Mouse (Mus musculus) layer of hippocampus, postnatal 10 days (tissue): ENCODE measurements around the gene Fbxo4. TPM values are rescaled to one million over a fixed set of nuclear protein-coding genes. Genes with fewer than 3 reads are reported as not detected.

ENCODE experiments used
- DNase-seq, 2 experiments: peaks; one replicate each; pipeline ENCODE4 v3.0.0; 2021; ENCODE audit warnings: low spot score in 2 of 2
- long read RNA-seq: library from polyadenylated mRNA; stranded (forward); transcript quantifications from one replicate; pipeline ENCODE4 v2.0.0, GENCODE M21; 2023
- total RNA-seq, 2 experiments: library from RNA; stranded (reverse); gene quantifications; 2 replicates each; pipeline ENCODE4 v1.2.3; 2021

Fbxo4 gene
- total RNA-seq, result 10 to 100 TPM in 1 of 2 experiments, 1 to 10 TPM in 1; 8.0 to 10.6 TPM
- long read RNA-seq, transcript Fbxo4-201 (7 exons, 1,565 nt), result major isoform, 14 of 16 reads
- long read RNA-seq, partial matches to known transcripts, result 1 of 16 reads
- long read RNA-seq, other reads (novel, unspliced or antisense), result 1 of 16 reads

DNA sequence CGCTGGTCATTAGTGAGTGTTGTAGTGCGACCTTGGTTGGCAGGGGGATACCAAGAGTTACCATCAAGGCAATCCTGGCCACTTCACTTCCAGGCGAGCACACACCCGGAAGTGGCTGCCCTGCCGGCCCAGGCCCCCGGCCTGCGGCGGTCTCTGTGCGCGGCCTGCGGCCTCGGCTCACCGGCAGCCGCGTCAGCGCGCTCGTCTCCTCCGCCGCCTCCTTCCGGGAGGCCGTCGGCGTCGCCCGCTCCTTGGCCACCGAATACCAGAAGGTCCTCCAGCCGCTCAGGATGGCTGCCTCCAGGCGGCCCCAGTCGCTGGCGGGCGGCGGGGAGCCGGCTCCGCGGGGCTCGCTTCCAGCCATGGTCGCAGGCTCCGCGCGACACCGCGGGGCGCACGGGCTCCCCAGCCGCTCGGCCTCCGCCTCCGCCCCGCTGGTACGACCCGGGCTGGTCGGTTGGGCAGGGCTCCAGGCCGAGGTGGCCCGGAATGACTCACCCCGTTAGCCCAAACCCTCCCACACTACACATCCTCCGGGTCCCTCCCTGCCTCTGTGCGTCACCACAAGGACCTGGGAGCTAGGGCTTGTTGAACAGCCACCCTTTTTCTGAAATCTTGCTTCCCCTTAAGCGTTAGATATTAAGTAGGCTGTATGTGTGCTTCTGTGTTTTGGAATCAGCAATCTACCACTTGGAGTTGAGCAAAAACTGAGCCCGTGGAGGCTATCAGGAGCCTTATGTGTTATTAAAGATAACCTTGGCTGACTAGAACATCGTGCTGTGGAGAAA is at the start of gene Fbxo4:
TSS of gene Fbxo4 (minus strand) at position 513 of the 788 bp plus-strand sequence.
- peak; percentile 76 to 82 for DNase-seq

- DNase-seq, result no peak
Observed at GRCm38 (mm10) chr15:4028960-4029359, 49.6 kb upstream of the Fbxo4 start.

GRCm38 (mm10) chr15:4028411-4028700 is 49.0 kb upstream of the Fbxo4 start:
- no peak for DNase-seq

DNA sequence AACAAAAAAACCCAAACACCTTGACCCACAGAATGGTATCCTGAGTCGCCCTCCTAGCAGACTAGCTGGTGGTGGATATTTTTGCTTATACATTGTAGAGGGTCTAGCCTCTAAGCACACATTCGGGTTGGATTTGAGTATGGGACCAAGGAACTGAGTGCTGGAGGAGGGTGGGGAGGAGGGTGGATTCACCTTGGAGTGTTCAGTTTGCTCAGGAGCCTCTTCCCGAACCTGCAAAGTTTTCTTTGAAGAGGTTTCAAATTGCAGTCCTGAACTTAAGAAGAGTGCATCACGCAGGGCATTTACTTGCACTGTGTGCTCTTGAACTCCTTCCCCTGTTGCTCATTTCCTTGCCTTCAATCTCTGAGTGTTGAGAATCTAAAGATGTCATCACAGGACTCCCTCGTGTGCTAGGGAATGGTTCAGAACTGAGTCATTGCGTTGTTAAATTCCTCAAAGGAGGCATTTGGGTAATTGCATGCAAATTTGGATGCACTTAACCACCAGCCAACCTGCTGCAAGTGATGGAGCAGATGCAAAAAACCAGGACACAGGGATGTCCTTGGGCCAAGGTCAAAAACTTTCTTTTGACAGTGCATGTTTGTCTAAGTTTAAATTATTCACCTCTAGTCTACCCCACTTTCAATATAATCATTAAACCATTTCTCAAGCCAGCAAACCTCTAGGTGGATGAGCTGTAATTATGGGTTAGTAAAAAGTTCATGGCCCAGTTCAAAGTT is 48.5 kb upstream of the Fbxo4 start:
- DNase-seq, result no peak

DNA sequence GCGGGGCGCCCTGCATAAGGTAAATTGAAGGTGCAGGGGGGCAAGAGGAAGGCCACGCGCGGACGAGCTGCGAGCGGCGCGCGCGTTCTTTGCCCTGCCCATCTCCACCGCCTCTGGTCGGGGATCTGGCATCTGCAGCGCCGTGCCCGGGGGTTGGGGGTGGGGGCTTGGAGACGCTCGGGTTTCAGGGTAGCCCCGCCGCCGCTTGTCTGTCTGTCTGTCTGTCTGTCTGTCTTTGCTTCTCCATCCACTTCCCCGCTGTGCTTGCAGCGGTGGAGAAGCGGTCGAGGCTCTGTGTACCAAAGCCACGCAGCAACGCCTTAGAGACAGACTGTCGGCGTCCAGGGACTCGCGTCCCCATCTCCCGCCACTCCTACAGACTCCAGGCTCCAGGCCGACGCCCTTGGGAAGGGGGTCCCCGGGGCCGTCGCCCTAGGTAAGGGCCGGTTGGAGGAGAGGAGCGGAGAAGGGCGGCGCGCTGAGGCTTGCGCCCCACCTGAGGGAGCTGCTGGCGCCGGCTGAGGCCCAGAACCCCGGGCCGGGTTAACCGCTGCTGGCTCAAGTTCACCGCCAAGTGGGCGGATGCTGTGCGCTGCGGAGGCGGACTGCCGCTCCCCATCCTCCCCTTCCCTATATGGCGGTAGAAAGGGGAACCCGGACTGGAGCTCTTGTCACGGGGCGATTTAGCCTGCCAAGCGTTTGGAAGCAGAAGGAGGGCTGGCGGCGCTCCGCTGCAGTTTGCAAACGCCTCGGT is 47.6 kb upstream of the Fbxo4 start:
- peak; percentile 75 to 83 for DNase-seq

GRCm38 (mm10) chr15:4026231-4026773 is 46.9 kb upstream of the Fbxo4 start, which contains the start of gene Oxct1:
Gene Oxct1 (plus strand): TSS chr15:4026383.
- DNase-seq, result peak; percentile 88 to 94

DNA sequence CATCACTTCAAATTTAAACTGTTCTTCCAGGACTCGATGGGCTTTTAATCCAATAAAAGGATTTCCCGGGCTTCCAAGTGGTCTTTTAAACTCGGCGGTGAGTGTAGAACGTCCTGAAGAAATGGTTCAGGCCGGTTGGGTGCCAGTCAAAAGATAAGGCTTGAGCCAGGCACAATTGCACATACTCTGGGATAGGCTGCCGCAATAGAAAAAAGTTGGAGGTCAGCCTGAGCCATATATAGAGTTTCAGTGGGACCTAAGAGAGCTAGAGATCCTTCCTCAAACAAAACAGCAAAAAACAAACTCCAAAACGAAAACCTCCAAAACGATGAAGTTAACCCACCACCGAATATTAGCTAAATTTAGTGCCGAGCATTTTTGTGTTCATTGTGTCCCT is 46.1 kb upstream of the Fbxo4 start:
- DNase-seq, result no peak

GRCm38 (mm10) chr15:4024726-4025507 is 45.5 kb upstream of the Fbxo4 start:
- DNase-seq, result no peak

DNA sequence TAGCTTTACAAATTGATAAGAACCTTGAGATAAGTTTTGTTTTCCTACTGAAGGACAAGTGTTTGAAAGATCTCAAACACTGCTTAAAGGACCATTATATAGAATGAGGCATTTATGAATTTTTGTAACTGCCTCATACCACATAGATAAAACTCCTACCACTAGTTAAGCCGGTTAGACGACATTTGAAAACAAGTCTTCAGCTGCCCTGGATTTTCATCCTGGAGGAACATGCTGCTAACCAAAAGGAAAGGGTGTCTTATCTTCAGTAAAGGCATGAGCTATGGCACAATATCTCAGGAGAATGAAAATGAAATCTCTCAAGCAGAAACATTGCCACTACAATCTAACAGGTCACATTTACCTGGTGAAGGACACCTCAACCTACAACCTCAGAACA is 44.4 kb upstream of the Fbxo4 start:
- DNase-seq, result no peak

DNA sequence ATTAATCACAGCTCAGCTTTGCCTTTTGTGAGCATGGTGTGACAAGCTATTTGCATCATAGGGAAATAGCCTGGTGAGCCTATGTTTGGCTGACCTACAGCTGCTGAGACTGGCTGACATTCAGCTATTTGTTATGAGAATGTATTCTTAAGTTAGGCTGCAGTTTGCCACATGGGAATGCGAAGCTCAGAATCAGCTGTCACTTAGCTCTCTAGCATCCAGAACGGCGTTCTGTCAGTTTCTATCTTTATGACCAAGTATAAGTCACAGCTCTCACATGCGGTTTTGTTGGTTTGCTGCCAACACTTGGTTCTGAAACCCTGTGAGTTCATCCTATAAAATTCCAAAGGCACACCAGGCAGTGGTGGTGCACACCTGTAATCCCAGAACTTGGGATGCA is 41.3 kb upstream of the Fbxo4 start:
- DNase-seq, result no peak

GRCm38 (mm10) chr15:4013873-4014272 is 34.5 kb upstream of the Fbxo4 start:
- DNase-seq, result no peak

- no peak for DNase-seq
Observed at GRCm38 (mm10) chr15:4000536-4000935, 21.2 kb upstream of the Fbxo4 start.

DNA sequence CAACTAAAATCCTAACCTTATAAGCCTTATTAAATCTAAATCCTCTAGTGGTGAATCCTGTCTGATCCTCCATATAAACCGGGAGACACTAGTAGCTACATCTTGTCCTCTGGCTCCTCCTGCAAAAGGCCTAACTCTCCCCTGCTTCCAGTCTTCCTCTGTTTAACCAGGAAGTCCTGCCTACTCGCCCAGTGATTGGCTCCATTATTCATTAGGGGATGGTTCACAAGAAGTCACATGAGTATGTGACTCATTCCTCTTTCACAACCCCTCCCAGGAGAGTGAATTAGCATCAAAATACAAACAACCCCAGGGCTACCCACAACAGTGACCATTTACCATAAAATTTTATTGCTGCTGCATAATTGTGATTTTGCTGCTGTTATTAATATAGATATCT is 19.8 kb upstream of the Fbxo4 start:
- no peak for DNase-seq

- no peak for DNase-seq
Observed at GRCm38 (mm10) chr15:3996267-3997010, 17.1 kb upstream of the Fbxo4 start.

GRCm38 (mm10) chr15:3995448-3996266 is 16.3 kb upstream of the Fbxo4 start, which contains the start of gene AW549877:
Gene AW549877 (minus strand): TSS chr15:3995744.
- DNase-seq, result peak; percentile 96 to 98

DNA sequence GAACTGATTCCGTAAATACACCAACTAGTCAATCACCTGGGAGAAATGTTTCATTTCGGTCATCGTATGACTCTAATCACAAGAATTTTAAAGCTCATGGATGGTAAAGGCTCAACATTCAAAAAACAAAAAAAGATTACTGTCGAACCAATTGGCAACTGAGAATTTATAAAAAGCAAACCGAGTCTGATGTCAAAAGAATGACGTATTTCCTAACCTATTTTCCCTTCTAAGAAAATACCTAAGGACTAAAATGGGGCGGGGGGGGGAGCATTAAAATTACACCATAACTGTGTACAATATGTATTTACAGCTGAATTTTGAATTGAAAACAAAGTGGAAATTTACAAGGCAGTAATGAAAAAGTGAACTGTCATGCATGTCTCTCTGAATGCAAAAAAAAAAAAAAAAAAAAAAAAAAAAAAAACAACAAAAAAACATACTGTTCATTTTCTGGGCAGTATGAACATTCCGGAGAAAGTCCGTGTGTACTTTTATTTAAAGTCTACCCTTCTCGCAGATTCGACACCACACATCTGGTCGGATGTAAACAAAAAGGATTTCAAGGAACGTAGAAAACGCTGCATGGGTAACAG is 15.6 kb upstream of the Fbxo4 start:
- DNase-seq, result no peak

DNA sequence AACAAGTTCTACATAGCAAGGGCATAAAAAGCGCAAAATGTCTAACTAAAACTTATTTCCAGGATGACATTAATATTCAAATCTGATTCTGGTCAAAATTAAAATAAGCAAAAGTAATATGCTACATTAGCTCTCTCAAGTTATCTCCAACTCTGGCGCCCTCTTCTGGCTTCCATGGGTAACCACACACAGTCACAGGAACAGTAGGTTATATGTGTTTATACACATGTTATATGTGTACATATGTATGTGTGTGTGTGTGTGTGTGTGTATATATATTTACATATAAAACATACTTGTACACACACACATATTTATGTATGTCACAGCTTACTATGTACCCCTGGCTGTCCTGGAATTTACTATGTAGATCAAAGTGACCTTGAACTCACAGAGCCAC is 8.6 kb upstream of the Fbxo4 start:
- peak; percentile 41 to 55 for DNase-seq

DNA sequence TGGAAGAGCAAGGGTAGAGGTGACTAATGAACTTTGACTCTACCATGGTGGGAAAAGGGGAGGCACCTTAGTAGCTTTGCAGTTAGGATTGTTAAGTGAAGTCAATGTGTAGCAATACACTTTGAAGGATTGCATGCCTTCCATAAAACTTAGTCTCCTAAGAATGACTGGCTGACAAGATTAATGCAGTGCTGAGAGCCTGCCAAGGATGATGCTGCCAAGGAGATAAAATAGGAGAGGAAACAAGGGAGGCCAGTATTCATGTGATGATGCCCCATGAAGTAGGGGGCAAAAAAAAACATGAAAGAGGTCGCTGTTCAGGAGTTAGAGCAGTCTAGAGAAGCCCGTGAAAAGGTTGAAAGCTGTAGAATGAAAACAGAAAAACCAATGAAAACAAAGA is 5.5 kb upstream of the Fbxo4 start:
- no peak for DNase-seq

DNA sequence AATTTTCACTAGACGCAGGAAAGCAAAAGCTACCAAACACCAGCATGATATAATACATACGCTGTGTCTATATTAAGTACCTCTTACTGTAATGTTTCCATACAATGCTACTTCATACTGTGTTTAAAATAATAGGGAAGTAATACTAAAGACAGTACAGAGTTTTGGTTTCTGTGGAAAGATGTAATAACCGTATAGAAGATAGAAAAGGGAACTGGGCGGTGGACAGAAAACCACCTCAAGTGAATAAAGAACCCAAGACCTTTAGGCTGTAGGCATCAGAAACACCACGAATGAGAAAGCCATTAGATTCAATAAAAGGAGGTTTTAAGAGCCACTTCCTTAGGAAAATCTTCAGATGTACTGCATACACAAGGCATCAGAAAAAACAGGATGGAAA is 3.4 kb upstream of the Fbxo4 start:
- DNase-seq, result no peak
